Mouse (Mus musculus) ovary, postnatal 10 days (tissue): ENCODE data around the gene Eno3.

Source experiments
- DNase-seq: peaks from one replicate; pipeline ENCODE4 v3.0.0; 2022; ENCODE audit warnings: low spot score

Eno3 gene

DNA sequence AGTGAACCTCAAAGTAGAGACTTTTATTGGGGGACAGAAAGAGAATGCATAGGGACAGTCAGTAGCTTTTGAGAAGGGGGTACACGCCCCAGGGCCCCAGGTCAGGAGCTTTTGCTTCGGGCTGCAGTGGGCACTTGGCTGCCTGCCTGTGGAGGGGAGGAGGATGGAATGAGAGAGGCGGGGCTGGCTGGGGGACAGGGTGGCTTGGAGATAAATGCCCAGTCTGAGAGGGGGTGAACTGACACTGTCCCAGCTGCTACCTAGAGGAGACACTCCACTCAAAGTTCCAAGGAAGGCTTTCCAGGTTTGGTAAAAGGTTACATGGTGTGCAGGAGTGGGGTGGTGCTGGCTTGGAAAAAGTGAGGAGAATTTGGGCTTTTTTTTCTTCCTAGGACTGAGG lies at the start of gene Eno3:
Gene Eno3, plus strand, starts transcription at position 239 of the 400 bp plus-strand sequence.
- no peak for DNase-seq

DNA sequence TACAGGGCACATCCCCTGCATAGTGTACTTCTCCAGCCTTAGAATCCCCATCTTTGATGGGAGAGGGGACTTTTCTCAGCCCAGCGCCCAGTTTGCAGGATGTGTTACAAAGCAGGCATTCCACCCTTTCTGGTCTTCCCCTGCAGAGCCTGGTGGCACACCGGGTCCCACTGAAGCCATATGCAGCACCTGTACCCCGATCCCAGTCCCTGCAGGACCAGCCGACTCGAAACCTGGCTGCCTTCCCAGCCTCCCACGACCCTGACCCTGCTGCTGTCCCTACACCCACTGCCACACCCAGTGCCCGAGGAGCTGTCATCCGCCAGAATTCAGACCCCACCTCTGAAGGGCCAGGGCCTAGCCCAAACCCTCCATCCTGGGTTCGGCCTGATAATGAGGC lies 49.4 kb upstream of the Eno3 start:
- DNase-seq: no peak

DNA sequence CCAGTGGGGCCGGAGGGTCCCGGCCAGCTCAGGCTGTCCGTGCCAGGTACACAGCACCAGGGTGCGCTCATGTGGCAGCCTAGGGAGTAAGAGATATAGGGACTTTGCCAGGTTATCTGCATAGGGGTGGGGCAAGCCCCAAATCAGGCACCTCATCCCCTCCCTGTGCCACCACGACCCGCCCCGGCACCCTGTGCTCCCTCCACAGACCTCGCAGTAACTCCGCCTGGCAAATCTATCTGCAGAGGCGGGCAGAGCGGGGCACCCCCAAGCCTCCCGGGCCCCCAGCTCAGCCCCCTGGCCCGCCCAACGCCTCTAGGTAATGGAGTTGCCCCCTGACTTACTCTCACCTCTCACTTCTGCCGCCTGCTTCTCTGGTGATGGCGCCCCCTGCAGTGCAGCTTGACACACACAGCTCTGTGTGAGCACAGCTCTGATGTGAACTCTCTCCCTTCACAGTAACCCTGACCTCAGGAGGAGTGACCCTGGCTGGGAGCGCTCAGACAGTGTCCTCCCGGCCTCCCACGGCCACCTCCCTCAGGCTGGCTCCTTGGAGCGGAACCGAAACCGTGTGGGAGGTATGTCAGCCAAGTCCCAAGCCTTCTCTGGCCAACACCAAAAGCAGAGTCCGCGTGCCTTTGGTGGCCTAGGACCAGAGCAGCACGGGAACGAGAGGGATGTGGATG lies 48.5 kb upstream of the Eno3 start:
- DNase-seq: no peak

DNA sequence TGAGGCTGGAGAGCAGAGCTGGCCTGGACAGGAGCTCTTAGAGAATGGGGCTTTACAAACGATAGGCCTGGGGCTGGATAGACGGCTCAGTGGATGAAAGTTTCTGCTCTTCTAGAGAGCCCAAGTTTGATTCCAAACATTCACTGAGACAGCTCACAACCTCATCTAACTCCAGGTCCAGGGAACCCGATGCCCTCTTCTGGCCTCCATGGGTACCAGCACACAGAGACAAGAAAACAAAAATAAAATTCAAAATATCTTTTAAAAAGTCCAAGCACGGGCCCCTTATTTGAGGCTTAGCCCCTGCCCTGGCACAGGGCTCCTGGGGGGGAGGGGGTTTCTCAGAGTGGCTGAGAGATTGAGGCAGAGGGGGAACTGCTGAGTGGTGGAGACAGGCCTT lies 46.2 kb upstream of the Eno3 start:
- no peak for DNase-seq

DNA sequence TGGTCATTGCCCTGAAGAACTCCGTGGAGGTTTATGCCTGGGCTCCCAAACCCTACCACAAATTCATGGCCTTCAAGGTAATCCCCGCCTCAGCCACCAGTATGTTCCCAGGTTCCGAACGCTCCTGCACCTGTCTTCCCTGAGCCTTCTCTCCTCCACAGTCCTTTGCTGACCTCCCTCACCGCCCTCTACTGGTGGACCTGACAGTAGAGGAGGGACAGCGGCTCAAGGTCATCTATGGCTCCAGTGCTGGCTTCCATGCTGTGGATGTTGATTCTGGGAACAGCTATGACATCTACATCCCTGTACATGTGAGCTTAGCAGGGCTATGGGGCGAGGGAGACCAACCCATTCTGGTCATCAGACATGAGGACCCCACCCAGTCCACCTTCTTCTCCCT lies 44.5 kb upstream of the Eno3 start:
- no peak for DNase-seq

DNA sequence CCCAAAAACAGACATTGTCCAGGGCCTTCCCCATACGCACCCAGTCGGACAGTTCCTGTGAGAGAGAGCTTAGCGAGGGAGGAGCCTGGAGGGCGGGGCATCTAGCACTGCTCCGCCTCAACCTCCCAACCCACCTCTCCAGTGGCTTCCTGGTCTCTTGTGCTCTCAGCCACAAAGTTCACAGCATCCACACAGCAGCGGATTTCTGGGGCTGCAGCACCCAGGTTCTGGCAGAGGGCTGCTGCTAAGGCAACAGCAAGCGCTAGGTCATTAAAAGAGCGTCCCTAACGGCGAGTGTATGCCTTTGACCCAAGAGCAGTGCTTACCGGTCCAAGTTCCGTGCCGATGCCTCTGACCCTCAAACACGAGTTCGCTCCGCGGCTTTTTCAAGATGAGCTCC lies 41.9 kb upstream of the Eno3 start:
- DNase-seq: no peak

DNA sequence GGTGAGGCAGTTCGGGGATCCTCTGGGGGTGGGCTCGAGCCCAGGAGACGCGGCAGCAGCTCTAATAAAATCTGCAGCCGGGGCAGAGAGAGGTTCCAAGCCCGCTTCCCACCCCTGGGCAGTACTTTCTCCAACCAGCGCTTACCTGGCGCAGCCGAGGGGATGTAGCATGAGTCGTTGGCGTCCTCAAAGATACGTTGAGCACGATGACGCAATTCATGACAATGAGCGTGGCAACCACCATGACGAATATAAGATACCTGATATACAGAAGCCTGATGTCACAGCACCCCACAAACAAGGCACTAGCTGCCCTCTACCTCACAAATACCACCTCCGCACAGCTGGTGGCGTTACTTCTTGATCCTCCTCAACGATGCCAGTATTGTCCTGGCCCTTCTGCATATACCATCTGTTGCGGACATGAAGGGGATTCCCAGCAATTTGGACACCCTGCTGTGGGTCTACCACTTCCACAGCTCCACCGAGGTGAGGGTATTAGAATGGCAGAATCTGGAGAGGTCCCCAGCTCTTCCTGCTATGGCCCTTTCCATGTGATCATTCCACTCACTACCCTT lies 41.4 kb upstream of the Eno3 start, which contains the start of gene 4930544D05Rik:
Gene 4930544D05Rik, plus strand, starts transcription at position 333 of the 578 bp plus-strand sequence.
- no peak for DNase-seq

DNA sequence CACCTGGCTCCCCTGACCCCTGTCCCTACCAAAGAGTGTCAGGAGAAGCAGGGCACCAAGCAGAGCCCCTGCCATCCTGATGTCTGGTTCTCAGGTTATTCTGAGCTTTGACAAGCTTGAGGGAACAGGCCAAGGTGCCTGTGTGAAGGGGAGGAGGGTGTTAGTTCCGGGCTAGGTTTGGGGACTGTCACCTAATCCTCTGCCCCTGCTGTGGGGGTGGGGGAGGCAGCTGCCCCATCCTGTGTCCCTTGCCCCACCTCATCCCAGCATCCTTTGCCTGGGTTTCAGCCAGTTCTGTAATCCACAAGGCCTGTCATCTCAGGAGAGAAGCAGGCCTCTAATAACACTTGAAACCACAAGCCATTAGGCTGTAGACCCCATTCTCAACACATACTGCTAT lies 37.9 kb upstream of the Eno3 start, which contains the start of gene Chrne:
Gene Chrne, minus strand, starts transcription at position 116 of the 400 bp plus-strand sequence.
- no peak for DNase-seq

DNA sequence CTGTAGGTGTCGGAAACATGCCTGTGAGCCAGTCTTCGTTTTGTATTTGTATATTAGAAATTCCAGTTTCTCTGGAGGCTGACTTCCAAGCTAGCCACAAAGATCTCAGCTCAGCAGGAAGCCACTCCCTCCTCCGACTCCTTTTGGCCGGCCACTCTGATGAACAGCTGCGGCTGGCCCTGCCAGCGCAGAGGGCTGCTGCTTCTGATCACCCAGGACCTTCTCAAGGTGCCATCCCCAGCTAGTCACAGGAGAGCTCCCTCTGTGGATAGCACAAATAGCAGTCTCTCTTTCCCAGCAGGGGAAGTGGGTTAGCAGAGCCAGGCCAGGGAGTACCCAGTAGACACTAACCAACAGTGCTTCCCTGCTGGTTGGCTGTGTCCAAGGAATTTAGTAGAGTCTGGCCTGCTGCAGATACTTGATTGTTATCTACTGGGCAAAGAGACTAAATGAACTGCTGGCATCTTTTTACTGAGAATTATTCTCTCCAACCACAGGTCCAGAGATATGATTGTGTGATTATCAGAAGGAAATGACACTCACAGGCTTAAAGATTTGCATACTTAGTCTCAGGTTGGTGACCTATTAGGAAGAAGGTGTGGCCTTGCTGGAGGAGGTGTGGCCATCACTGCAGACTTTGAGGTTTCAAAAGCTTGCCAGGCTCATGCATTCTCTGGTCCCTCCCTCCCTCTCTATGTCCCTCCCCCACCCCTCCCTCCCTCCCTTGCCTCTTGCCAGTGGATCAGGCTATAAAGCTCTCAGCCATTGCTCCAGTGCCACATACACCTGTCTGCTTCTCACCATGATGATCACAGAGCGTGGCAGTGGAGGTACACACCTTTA lies 34.8 kb upstream of the Eno3 start:
- DNase-seq: no peak

DNA sequence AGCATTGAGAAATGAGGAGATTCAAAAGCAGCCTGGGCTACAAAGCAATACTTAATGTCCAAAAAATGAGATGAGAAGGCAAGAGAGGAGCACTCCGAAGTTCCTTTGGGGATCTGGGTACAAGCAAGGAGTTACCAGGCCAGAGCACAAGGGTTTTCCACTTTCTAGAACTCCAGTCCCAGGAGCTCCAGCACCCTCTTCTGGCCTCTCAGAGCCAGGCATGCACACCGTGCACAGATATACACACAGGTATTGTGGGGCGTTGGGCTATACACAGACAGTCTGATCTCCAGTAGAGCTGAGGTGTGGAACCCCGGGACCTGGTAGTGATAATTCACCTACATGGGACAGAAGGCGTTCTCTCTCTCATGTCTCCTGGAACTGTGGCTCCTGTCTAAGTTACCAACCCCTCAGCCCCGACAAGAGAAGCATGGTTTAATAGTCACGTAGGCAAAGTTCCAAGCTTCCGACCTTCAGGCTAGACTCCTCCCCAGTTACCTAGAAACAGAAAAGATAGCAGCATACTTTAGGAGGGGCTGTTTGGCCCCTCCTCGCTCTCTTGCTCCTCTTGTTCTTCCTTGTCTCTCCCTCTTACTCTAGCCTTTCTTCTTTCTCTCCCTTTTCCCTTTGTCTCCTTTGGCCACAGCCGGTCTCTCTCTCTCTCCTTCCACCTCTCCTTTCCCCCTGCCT lies 33.8 kb upstream of the Eno3 start:
- DNase-seq: no peak

DNA sequence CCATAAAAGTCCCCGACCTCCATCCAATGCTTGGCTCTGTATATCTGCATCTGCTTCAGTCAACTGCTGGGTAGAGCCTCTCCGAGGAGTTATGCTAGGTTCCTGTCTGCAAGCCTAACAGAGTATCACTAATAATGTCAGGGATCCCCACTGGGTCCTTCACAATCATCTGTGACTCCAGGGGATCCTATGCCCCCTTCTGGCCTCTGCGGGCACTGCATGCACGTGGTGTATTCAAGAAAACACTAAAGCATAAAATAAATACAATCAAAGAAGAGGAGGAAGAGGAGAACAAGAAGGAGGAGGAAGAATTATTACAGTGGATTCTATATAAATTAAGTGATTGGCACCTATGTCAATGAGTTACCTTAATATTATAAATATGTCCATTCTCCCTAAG lies 31.5 kb upstream of the Eno3 start:
- no peak for DNase-seq

DNA sequence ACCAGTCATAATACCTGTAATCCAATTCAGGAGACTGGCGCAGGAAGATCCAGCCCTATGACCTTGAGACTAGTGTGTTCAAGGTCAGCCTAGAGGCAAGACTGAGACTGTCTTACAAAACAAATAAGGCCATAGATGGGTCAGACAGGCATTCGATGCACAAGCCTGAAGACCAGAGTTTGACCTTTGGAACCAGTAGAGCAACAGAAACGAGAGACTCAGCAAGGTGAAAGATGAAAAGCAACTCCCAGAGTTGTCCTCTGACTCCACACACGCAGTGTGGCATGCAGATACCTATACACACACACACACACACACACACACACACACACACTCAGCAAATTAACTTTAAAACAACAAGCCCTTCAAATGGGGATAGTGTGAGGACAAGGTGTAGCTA lies 30.1 kb upstream of the Eno3 start:
- no peak for DNase-seq

DNA sequence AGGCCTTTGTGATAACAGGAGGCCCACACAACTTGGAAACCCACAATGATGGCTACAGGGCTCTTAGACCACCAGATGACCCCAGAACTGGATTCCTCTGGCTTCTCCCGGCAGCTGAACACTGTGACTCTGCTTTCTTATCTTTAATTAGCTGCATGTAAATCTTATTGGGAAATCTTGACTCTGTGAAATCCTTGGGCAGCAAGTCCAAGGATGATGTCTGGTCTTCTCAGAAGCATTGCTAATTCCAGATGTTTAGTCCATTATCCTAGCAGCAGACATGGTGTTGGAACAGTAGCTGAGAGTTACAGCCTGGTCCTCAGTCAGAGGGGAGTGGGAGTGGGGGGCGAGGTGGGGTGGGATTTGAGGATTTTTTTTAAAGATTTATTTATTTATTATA lies 28.6 kb upstream of the Eno3 start:
- DNase-seq: no peak

DNA sequence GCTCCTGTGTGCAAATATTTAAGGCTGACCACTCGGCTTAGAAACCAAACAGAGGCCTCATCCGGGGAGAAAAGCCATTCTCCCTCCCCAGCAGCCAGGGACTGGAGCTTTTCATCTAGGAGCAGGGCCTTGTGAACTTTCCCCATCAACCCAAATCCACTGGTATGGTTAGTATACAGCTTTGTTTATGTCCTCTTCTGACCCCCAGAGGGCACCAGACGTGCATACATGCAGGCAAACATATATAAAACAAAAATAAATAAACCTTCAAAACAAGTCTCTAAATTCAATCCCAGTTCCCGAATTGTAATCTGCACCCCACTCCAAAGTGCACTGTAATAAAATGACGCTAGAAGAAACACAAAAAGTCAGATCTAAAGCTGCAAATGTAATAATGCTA lies 27.4 kb upstream of the Eno3 start:
- no peak for DNase-seq

DNA sequence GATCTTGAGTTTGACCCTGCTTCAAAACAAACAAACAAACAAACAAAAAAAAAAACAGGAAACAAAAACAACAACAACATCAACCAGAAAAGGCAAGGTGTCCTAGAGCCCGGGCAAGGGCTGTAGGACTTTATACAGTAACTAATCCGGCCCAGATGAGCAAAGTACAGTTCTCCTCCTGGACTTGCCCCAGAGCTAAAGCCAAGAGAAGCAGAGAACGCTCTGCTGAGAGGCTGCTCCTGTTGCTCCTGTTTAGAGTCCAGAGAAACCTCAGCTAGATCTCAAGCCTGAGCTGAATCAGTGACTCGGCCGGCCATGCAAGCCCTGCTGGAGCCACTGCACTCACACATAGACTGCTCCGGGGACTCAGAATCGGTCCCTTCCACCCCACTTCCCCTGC lies 26.9 kb upstream of the Eno3 start:
- DNase-seq: no peak

DNA sequence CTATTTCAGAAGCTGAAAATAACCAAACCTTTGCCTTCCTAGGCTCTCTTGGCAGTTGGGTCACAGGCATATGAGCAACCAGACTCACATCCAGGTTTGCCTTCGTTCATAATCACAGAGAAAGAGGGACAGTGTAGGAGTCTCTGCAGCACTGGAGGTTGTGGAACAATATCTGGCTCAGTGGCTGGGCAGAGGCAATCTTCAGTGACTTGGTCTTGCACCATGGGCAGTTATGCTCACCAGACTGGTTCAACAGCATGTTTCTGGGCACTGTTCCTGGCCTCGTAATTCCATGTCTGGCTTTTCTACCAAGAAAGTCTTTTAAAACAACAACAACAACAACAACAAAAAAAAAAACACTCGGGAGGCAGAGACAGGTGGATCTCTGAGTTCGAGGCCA lies 21.4 kb upstream of the Eno3 start:
- DNase-seq: no peak

DNA sequence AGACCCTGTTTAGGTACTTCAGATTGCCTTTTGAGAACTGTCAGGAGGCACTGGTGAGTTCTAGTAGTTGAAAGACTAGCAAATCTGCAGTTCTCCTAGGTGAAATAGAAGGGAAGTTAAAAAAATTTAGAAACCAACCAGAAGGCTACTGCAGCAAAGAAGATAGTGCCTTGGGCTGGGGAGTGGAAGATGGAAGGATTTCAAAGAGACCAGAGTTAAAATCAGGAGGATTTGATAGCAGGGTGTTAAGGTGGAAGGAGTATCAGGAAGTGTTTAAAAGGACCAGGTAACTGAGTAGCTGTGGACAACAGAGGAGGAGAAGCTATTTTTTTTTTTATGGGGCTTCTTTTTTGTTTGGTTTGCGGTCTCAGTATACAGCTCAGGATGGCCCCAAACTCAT lies 19.2 kb upstream of the Eno3 start:
- DNase-seq: no peak

DNA sequence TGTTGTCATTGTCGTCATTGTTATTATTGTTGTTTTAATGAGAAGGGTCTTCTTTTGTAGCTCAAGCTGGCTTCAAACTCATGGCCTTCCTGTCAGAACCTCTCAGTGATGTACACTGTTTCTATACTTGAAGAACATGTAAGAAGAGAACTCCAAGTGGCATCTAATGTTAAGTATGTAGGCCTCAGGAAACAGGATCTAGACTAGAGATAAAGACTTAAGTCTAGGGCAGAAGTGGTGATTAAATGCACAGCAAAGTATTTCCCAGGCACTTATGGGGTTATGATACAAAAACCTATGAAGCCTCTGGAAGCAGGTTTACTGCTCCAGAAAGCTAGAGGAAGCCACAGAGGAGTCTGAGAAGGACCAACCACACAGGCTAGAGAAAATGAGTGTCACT lies 18.7 kb upstream of the Eno3 start:
- DNase-seq: no peak

DNA sequence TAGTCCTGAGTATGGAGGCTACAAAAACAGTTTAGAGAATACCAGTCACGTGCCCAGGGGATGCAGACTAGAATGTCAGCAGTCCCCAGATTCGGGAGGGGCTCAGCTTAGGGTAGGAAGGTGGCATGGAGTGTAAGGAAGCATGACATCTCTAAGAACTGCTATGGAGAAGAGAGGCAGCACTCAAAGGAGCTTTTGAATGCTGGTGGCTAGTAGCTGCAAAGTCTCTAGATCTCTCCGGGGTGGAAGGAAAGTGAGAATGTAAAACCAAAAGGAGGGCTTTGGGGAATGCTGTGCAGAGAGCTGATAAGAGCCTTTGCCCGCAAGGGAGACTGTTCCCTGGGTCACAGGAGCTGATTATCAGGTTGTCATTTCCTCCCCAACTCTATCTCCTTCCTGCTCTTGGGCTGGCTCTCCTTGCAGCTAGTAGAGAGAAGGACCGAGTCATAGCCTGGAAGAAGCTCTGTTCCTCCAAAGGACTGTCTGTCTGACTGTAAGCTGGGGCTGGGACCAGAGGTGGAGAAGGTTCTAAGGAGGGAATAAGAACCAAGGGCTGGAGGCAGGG lies 18.2 kb upstream of the Eno3 start, which contains the start of gene Gp1ba:
Gene Gp1ba, plus strand, starts transcription at position 409 of the 565 bp plus-strand sequence.
- DNase-seq: no peak

DNA sequence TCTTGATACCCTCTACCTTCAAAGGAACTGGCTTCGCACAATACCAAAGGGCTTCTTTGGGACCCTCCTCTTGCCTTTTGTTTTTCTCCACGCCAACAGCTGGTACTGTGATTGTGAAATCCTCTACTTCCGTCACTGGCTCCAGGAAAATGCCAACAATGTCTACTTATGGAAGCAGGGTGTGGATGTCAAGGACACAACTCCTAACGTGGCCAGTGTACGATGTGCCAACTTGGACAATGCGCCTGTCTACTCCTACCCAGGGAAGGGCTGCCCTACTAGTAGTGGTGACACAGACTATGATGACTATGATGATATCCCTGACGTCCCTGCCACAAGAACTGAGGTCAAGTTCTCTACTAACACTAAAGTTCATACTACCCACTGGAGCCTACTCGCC lies 17.0 kb upstream of the Eno3 start:
- no peak for DNase-seq

DNA sequence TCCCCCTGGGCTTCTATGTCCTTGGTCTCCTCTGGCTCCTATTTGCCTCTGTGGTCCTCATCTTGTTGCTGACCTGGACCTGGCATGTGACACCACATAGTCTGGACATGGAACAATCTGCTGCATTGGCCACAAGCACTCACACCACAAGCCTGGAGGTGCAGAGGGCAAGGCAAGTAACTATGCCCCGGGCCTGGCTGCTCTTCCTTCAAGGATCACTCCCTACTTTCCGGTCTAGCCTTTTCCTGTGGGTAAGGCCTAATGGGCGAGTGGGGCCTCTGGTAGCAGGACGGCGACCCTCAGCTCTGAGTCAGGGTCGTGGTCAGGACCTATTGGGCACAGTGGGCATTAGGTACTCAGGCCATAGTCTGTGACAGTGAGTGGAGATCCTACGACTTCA lies 15.8 kb upstream of the Eno3 start:
- no peak for DNase-seq

DNA sequence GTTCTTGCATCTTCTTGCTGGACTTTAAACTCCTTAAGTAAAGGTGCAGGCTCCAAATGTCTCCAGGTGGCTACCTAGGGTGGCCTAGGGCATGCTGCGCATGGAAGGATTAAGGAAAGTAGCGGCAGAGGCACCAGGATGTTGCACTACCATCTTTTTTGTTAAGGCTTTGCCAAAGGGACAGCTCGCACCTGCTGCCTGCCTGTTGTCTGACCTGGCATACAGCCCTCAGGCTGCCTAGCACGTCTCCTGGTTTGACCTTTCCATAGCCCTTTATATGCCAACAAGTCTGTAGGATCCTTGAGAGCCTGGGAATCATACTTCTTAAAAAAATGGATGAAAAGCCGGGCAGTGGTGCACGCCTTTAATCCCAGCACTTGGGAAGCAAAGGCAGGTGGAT lies 14.0 kb upstream of the Eno3 start:
- DNase-seq: no peak
